Mouse (Mus musculus) brown adipose tissue, adult 24 weeks (tissue): ENCODE measurements around the gene Arhgdib. TPM values are rescaled to one million over a fixed set of nuclear protein-coding genes. Genes with fewer than 3 reads are reported as not detected.

Experiments used
- H3K27ac ChIP-seq: fragments of 200-500 bp; replicated peaks from 2 replicates; pipeline ENCODE4 v1.5.1; 2012; ENCODE audit warnings: low read depth, mild to moderate bottlenecking, low read length
- H3K4me1 ChIP-seq: fragments of 200-500 bp; 2 replicates; pipeline ENCODE4 v1.6.1; 2012; ENCODE audit warnings: low read length, mixed read lengths; ENCODE audit not compliant: control insufficient read depth, insufficient read depth, insufficient read length
- H3K4me3 ChIP-seq: fragments of 200-500 bp; 2 replicates; pipeline ENCODE4 v1.5.1; 2012; ENCODE audit warnings: low read depth, mild to moderate bottlenecking, low read length, moderate library complexity; ENCODE audit not compliant: insufficient read depth
- polyA plus RNA-seq: library from polyadenylated mRNA; stranded (reverse); fragments of >200 nt; gene quantifications from 2 replicates; pipeline ENCODE4 v1.2.4, GENCODE M21; 2012; ENCODE audit not compliant: missing spikeins, insufficient read depth, insufficient read length

The Arhgdib gene
- polyA plus RNA-seq, 1 experiment, result 26.5 TPM

- no peak overlapping the region for H3K27ac ChIP-seq
- no peak overlapping the region for H3K4me3 ChIP-seq
- no peaks in the 10 kb centered on the region for H3K4me1 ChIP-seq
These were observed 21.1 kb downstream of the Arhgdib start for GRCm38 (mm10) chr6:136920320-136921257.

GRCm38 (mm10) chr6:136917885-136918284 is 23.8 kb downstream of the Arhgdib start:
- Histone ChIP-seq H3K4me3 (no peak overlapping the region), H3K27ac (no peak overlapping the region), H3K4me1 (no peaks in the 10 kb centered on the region; the same call in 1 of the 2 replicates)

GRCm38 (mm10) chr6:136915721-136916395 is 25.8 kb downstream of the Arhgdib start:
- Histone ChIP-seq H3K27ac (no peak overlapping the region), H3K4me3 (no peak overlapping the region), H3K4me1 (no peaks in the 10 kb centered on the region; the same call in 1 of the 2 replicates)

GRCm38 (mm10) chr6:136914234-136914633 is 27.5 kb downstream of the Arhgdib start:
- H3K27ac ChIP-seq, result no peak overlapping the region
- H3K4me3 ChIP-seq, result no peak overlapping the region
- no peaks in the 10 kb centered on the region; the same call in 1 of the 2 replicates for H3K4me1 ChIP-seq

GRCm38 (mm10) chr6:136913384-136914126 is 28.1 kb downstream of the Arhgdib start:
- Histone ChIP-seq H3K27ac (no peak overlapping the region), H3K4me1 (no peaks in the 10 kb centered on the region; the same call in 1 of the 2 replicates), H3K4me3 (no peak overlapping the region; the same call in 1 of the 2 replicates)

- no peak overlapping the region for H3K27ac ChIP-seq
- H3K4me3 ChIP-seq, result no peak overlapping the region
- H3K4me1 ChIP-seq, result no peaks in the 10 kb centered on the region; the same call in 1 of the 2 replicates
These were observed 28.9 kb downstream of the Arhgdib start for GRCm38 (mm10) chr6:136912751-136913265.

GRCm38 (mm10) chr6:136910247-136910890 is 31.3 kb downstream of the Arhgdib start:
- Histone ChIP-seq H3K4me3 (no peak overlapping the region), H3K4me1 (no peaks in the 10 kb centered on the region; the same call in none of the 2 replicates), H3K27ac (no peak overlapping the region)

- no peak overlapping the region for H3K4me3 ChIP-seq
- H3K4me1 ChIP-seq, result no peaks in the 10 kb centered on the region; the same call in 1 of the 2 replicates
- peak overlapping the region; percentile 10; the same call in 1 of the 2 replicates for H3K27ac ChIP-seq
These were observed 34.8 kb downstream of the Arhgdib start for GRCm38 (mm10) chr6:136906937-136907293.

- Histone ChIP-seq H3K27ac (peak overlapping the region; percentile 46), H3K4me1 (no peaks in the 10 kb centered on the region; the same call in 1 of the 2 replicates), H3K4me3 (no peak overlapping the region)
These were observed 35.3 kb downstream of the Arhgdib start for GRCm38 (mm10) chr6:136906283-136906936.

GRCm38 (mm10) chr6:136903885-136904470 is 37.7 kb downstream of the Arhgdib start:
- Histone ChIP-seq H3K27ac (no peak overlapping the region), H3K4me1 (no peaks in the 10 kb centered on the region; the same call in 1 of the 2 replicates), H3K4me3 (no peak overlapping the region)

- Histone ChIP-seq H3K4me3 (no peak overlapping the region), H3K4me1 (no peaks in the 10 kb centered on the region; the same call in 1 of the 2 replicates), H3K27ac (no peak overlapping the region)
These were observed 39.2 kb downstream of the Arhgdib start for GRCm38 (mm10) chr6:136902527-136902926.

GRCm38 (mm10) chr6:136901010-136901409 is 40.7 kb downstream of the Arhgdib start:
- Histone ChIP-seq H3K27ac (peak overlapping the region; percentile 47), H3K4me3 (no peak overlapping the region), H3K4me1 (no peaks in the 10 kb centered on the region)

- Histone ChIP-seq H3K4me1 (no peaks in the 10 kb centered on the region), H3K27ac (no peak overlapping the region; the same call in 1 of the 2 replicates)
These were observed 41.2 kb downstream of the Arhgdib start for GRCm38 (mm10) chr6:136900369-136901009.

More at GRCm38 (mm10) chr6:136900369-136901009, 41.2 kb downstream of the Arhgdib start:
- H3K4me3 ChIP-seq, result no peak overlapping the region
